Mouse (Mus musculus) embryonic fibroblast, embryonic 13.5 days (primary cell): ENCODE data around the gene Akt1.

Experiments
- CTCF ChIP-seq: IDR thresholded peaks from 2 replicates; pipeline ENCODE4 v1.5.1; 2011; ENCODE audit warnings: mild to moderate bottlenecking, control low read depth, low read length, moderate library complexity, borderline replicate concordance; ENCODE audit not compliant: insufficient read depth
- POLR2A ChIP-seq: IDR thresholded peaks from 2 replicates; pipeline ENCODE4 v1.6.1; 2011; ENCODE audit warnings: low read depth, mild to moderate bottlenecking, control low read depth, low read length, moderate library complexity

- TF ChIP-seq CTCF: no peak
- TF ChIP-seq POLR2A: no peak
Observed at GRCm38 (mm10) chr12:112661327-112661605, 13.4 kb downstream of the Akt1 start.
